Mouse (Mus musculus) layer of hippocampus, postnatal 14 days (tissue): ENCODE results near the gene Snx15. TPM values are rescaled to one million over a fixed set of nuclear protein-coding genes. Genes with fewer than 3 reads are reported as not detected.
"Not testable (repeated sequence)": the region's sequence is repeated elsewhere in the genome, so short reads cannot be mapped to it uniquely, and the experiment has no call there.

ENCODE experiments used
- DNase-seq, 2 experiments: peaks; one replicate each; pipeline ENCODE4 v3.0.0; 2021 to 2022; ENCODE audit warnings: low spot score in 2 of 2, mixed read lengths in 1 of 2
- long read RNA-seq, 2 experiments: library from polyadenylated mRNA; stranded (forward); transcript quantifications; one replicate each; pipeline ENCODE4 v2.0.0; 2021
- total RNA-seq, 2 experiments: library from RNA; stranded (reverse); gene quantifications; 2 replicates each; pipeline ENCODE4 v1.2.3; 2021

The Snx15 gene
- total RNA-seq: 10 to 100 TPM; 42.3 to 43.7 TPM
- long read RNA-seq, experiment 1, transcript Snx15-201 (8 exons, 1,635 nt): major isoform, 38 of 50 reads
- long read RNA-seq, experiment 1, partial matches to known transcripts: 0 of 50 reads
- long read RNA-seq, experiment 1, other reads (novel, unspliced or antisense): 12 of 50 reads
- long read RNA-seq, experiment 2, transcript Snx15-201 (8 exons, 1,635 nt): major isoform, 52 of 71 reads
- long read RNA-seq, experiment 2, partial matches to known transcripts: 2 of 71 reads
- long read RNA-seq, experiment 2, other reads (novel, unspliced or antisense): 17 of 71 reads

GRCm38 (mm10) chr19:6127760-6128341 is at the start of gene Snx15:
Gene Snx15 (minus strand): TSS chr19:6128304.
- peak; percentile 94 to 95 for DNase-seq

DNA sequence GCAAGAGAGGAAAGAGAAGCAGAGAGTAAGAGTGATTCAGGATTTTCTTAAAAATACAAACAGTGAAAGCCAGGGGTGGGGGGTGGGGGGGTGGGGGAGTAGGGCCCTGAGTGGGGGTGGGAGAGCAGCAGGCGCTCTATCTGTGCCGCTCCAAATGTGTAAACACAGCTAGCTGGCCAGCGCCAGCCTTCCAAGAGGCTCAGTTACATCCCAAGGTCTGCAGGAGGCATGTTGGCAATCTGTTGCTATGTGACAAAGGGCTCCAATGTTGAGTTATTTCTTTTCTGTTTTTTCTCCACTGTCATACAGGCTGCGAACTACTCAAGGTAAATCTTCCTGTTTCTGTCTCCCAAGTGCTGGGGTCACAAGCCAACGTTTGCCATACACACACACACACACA is 46.7 kb upstream of the Snx15 start:
- no peak for DNase-seq

DNA sequence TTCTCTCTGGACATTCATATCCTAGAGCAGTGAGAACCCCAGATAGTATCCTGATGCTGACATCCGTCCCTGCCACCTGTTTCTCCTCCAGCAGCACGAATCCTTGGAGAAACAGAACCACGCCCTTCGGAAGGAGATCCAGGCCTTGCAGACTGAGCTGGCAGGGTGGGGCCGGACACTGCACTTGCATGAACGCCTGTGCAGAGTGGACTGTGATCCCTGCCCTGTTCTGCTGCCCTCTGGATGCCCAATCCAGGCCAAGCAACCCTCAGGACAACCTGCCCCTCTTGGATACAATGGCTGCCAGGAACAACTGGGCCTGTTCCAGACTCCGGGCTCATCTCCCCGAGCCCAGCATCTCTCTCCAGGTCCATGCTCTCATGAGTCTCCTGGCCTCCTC is 43.1 kb upstream of the Snx15 start:
- DNase-seq: no peak

GRCm38 (mm10) chr19:6166750-6167149 is 38.6 kb upstream of the Snx15 start:
- DNase-seq: no peak

- DNase-seq: no peak
These were observed 35.9 kb upstream of the Snx15 start for GRCm38 (mm10) chr19:6163872-6164547.

DNA sequence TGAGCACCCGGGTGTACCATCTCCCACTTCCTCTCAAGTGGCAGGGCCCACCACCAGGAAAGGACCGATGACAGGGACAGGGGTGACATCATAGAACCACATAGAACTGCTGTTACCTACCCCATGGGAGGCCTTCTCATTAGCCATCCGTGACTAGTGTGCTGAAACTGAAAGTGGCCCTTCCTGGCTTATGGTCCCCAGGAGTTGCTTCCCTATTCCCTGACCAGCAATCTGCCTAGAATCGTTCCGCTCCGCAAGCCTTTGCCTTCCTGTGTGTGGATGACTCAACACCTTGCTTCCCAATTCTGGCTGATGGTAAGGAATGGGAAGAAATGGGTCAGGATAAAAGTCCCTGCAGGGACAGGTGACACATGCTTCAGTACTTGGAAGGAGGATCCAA is 29.1 kb upstream of the Snx15 start:
- DNase-seq: no peak

GRCm38 (mm10) chr19:6156372-6156771 is 28.3 kb upstream of the Snx15 start:
- no peak for DNase-seq

- no peak for DNase-seq
These were observed 27.1 kb upstream of the Snx15 start for GRCm38 (mm10) chr19:6155174-6155573.

- DNase-seq: no peak
These were observed 16.7 kb upstream of the Snx15 start for GRCm38 (mm10) chr19:6144842-6145241.

DNA sequence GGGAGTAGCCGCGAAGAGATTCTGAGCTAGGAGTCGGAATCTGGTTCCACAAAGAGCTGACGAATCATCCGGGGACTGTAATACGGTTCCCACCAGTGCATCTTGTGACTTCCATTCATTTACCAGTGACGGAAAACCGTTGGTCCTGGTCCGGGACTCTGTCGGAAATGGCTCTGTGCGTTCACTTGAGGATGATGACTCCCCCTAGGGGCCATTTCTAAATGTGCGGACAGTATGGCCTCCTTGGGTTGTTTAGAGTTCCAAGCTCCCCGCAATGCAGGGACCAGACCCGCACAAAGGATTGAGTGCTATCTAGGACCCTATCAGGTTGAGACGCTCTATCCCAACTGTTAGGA is 13.3 kb upstream of the Snx15 start, which contains the start of gene Arl2:
TSS of gene Arl2 (minus strand) at position 155 of the 356 bp plus-strand sequence.
- DNase-seq: peak; percentile 83 to 92

- DNase-seq: peak; percentile 94 to 96
These were observed 12.7 kb upstream of the Snx15 start, which contains the start of gene Batf2 for GRCm38 (mm10) chr19:6140678-6141393. Gene Batf2 (plus strand): TSS chr19:6140983.

DNA sequence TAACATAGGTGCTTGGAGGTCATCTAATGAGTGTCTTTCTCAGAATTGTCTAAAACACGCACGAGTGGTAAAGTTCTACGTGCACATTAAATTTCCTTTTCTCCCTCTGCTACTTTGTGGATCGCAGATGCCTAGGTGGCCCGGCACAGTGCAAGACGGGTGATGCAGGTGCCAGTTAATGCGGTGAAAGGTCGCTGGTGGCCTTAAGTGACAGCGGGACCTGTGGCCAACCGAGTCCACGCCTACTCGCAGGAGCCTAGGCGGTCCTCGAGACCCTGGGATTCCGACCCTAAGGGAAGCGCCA is 12.2 kb upstream of the Snx15 start:
- no peak for DNase-seq

DNA sequence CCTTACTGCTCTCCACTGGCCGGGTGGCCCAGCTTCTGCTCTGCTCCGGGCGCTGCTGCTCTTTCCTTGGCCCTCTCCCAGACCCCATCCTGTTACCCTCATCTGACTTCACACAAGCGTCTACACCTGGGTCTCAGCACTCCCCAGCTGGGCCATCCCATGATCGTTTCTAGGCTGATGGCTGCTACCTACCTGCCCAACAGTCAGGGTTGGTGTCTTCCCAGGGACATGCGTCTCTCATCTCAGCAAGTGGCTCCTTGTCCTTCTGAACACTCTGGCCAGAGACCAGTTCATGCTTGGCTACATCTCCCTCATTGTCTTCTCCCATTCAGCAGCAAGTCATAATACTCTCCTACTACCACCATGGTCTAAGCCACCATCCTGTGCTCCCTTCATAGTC is 11.6 kb upstream of the Snx15 start:
- no peak for DNase-seq

DNA sequence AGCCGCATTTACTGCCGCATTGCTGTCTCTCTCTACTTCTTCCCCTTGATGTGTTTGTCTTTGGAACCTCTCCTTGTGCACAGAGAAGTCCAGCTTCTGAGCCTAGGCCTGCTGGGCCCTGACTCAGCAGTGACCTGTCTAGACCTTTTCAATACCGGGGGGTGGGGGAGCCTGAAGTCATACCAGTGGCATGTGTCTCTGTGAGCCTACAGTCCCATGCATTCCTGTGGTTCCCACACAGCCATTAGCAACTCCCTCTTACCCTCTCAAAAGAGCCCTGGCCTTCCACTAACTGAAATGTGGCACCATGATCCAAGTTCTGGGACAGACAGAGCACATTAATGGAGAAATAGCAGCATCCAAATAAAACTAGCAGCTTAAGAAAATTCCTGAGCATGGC is 8.3 kb upstream of the Snx15 start:
- no peak for DNase-seq

DNA sequence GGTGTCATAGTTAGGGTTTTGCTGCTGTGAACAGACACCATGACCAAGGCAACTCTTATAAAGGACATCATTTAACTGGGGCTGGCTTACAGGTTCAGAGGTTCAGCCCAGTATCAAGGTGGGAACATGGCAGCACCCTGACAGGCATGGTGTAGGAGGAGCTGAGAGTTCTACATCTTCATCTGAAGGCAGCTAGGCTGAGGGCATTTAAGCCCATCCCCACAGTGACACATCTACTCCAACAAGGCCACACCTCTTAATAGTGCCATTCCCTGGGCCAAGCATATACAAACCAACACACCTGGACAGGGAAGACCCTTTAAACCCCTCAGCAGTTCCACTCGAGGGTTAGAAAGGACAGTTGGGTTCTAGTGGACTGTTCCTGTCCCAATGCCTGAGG is 5.1 kb upstream of the Snx15 start:
- DNase-seq: not testable (repeated sequence)

DNA sequence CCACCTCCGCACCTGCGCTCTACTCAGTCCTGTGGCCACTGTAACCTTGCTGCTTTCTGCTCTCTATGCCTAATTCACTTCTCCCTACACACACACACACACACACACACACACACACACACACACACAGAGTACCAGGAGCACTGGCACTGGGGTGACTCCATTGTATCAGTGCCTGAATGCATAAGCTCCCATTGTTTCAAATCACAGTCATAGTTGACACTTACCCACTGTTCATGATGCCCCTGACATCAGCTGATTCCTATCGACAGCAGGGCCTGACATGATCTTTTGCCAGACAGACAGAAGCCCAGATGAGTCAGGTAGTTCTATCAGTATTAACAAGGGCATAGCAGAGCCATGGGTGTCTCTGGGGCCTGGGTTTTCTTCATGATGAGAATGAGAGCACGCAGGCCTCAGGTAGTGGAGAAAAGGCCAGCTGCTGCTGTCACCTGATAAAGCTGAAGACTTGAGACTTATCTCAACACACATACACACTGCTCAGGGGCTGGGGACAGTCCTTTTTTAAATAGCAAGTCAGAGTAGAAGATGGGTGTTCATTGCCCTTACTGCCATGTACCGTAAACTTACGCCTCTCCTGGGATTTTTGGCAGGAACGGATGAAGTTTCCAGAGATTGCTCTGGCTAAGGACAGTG is 4.2 kb upstream of the Snx15 start:
- no peak for DNase-seq

DNA sequence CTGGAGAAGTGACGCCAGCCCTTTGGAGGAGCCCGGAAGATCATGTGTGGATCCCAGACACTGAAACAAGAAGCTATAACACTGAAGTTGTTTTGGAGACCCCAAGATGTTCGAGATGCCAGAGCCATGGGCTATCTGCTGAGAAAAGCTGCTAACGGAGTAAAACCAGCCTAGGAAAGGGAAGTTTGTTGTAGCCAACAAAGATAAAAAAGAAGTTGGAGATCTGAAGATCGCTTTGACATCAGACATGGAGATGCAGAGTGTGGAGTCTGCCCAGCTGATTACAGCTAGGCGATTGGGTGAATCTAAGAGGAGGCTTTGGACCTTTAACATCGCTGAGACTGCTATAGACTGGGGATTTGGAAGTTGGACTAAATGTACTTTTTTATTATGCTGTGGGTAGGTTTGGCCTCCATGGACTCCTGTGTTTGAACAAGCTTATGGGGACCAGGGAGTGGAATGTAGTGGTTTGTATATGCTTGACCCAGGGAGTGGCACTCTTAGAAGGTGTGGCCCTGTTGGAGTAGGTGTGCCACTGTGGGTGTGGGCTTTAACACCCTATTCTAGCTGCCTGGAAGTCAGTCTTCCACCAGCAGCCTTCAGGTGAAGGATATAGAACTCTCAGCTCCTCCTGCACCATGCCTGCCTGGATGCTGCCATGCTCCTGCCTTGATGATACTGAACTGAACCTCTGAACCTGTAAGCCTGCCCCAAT is 2.5 kb upstream of the Snx15 start:
- DNase-seq: not testable (repeated sequence)

- DNase-seq: no peak
These were observed 1.1 kb downstream of the Snx15 start for GRCm38 (mm10) chr19:6126789-6127580.

GRCm38 (mm10) chr19:6126289-6126688 is 1.8 kb downstream of the Snx15 start:
- no peak for DNase-seq

- DNase-seq: no peak
These were observed 3.2 kb downstream of the Snx15 start for GRCm38 (mm10) chr19:6124898-6125297.
